Mouse (Mus musculus): ENCODE results near the gene Gm26602. TPM values are rescaled to one million over a fixed set of nuclear protein-coding genes. Genes with fewer than 3 reads are reported as not detected.
"Not testable (repeated sequence)": the region's sequence is repeated elsewhere in the genome, so short reads cannot be mapped to it uniquely, and the experiment has no call there.

Gene Gm26602
- polyA plus RNA-seq, 1 experiment from 2014 or later = not detected

DNA sequence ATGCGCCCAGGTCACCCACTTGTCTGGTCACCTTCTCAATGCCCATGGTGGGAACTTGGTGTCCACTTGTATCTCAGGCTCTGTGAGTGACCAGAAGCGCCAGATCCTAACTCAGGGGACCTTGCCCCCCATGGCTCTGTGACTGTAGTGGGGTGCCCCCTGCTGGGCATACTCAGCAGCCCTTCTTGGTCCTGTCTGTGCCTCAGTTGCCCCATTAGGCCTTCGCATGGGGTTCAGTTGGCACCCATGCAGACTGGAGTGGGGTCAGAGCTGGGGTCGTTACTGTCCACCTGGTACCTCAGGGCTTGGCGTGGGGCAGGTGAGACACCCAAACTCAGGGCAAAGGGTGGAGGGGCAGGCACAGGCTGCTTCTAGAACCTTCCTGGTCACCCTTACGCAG, 43.3 kb downstream of the Gm26602 start:
- DNase-seq (ENCODE audit: low read depth, low spot score) (no peak), ATAC-seq (no peak)
- POLR2A ChIA-PET = interaction anchor here (0.7 kb wide), 1 partner anchor 45 kb away, joined by 3 read pairs; the partner anchor contains the start of gene Med16
- no peak for TF ChIP-seq CTCF (IDR thresholded peaks at IDR 0.05)
- CTCF ChIA-PET = interaction anchor here (0.6 to 1.8 kb wide), 5 partner anchors 20 to 119 kb away, joined by 3 to 7 read pairs (median 3); partner anchors contain the start of gene Med16
- no peaks in the 10 kb centered on the region for H3K27me3 ChIP-seq
- in situ Hi-C loops (cut with MboI; ENCODE audit: low pct_unique_long_range_greater_than_20kb) = loop anchor here (10.0 kb wide), 1 partner anchor 119 kb away; no protein-coding TSS in a partner anchor

DNA sequence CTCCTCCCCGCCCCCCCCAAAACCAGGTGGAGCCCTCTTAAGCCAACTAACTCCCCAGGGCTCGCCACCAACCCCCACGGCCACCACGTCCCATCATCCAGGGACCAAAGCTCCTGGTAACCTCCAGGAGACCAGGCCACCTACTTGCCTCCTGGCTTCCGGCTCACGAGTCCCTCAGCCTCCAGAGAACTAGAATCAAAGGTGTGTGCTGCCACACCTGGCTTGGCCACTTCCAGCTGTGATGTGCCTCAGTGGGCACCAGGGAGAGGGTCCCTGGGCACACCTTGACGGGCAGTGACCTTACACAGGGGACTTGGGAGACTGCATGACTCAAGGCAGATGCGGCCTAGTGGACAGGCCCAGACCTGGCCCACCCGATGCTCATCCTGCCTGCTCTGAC, 45.0 kb downstream of the Gm26602 start:
- ChIA-PET POLR2A (interaction anchor here (0.7 to 2.0 kb wide), 4 partner anchors 10 to 64 kb away, joined by 3 to 6 read pairs (median 4); no protein-coding TSS in a partner anchor), CTCF (interaction anchor here (1.1 kb wide), 1 partner anchor 9 kb away, joined by 3 read pairs; no protein-coding TSS in a partner anchor)

GRCm38 (mm10) chr10:79956643-79957154, 46.0 kb downstream of the Gm26602 start:
- ATAC-seq = no peak
- DNase-seq (ENCODE audit: low read depth, low spot score) = no peak
- POLR2A ChIA-PET = interaction anchor here (1.2 to 2.1 kb wide), 4 partner anchors 10 to 31 kb away, joined by 4 to 8 read pairs (median 6); partner anchors contain the start of gene Arid3a
- H3K27me3 ChIP-seq = no peaks in the 10 kb centered on the region
- in situ Hi-C loops (cut with MboI; ENCODE audit: low pct_unique_long_range_greater_than_20kb) = loop anchor here (5.0 to 10.0 kb wide), 3 partner anchors 34 to 122 kb away; partner anchors contain the start of gene R3hdm4
- no peak for TF ChIP-seq CTCF (IDR thresholded peaks at IDR 0.05)
- CTCF ChIA-PET = interaction anchor here (1.0 to 2.2 kb wide), 3 partner anchors 33 to 121 kb away, joined by 3 to 10 read pairs (median 6); no protein-coding TSS in a partner anchor

More for the DNA sequence above, 45.0 kb downstream of the Gm26602 start:
- TF ChIP-seq CTCF (IDR thresholded peaks at IDR 0.05) = no peak
- in situ Hi-C loops (cut with MboI; ENCODE audit: low pct_unique_long_range_greater_than_20kb) = loop anchor here (5.0 to 10.0 kb wide), 3 partner anchors 33 to 121 kb away; partner anchors contain the start of gene R3hdm4
- ATAC-seq = no peak
- no peaks in the 10 kb centered on the region for H3K27me3 ChIP-seq
- no peak for DNase-seq (ENCODE audit: low read depth, low spot score)

GRCm38 (mm10) chr10:79958140-79958816, 47.6 kb downstream of the Gm26602 start:
- DNase-seq (ENCODE audit: low read depth, low spot score) (no peak), ATAC-seq (no peak)
- CTCF ChIA-PET = interaction anchor here (0.6 to 3.2 kb wide), 17 partner anchors 9 to 207 kb away, joined by 3 to 42 read pairs (median 4); partner anchors contain the start of genes Arid3a and Med16
- TF ChIP-seq CTCF (IDR thresholded peaks at IDR 0.05) = no peak
- H3K27me3 ChIP-seq = no peaks in the 10 kb centered on the region
- in situ Hi-C loops (cut with MboI; ENCODE audit: low pct_unique_long_range_greater_than_20kb) = loop anchor here (5.0 to 10.0 kb wide), 3 partner anchors 36 to 123 kb away; partner anchors contain the start of gene R3hdm4
- POLR2A ChIA-PET = interaction anchor here (0.6 to 2.1 kb wide), 5 partner anchors 7 to 31 kb away, joined by 3 to 8 read pairs (median 4); partner anchors contain the start of genes Arid3a and Tmem259

GRCm38 (mm10) chr10:79959412-79959811, 48.8 kb downstream of the Gm26602 start:
- ChIA-PET POLR2A (interaction anchor here (0.6 kb wide), 1 partner anchor 160 kb away, joined by 3 read pairs; no protein-coding TSS in a partner anchor), CTCF (interaction anchor here (0.6 to 3.2 kb wide), 22 partner anchors 9 to 208 kb away, joined by 3 to 42 read pairs (median 4); partner anchors contain the start of genes Arid3a, Cbarp and Tmem259)
- not testable (repeated sequence) for ATAC-seq; DNase-seq (ENCODE audit: low read depth, low spot score); H3K27me3 ChIP-seq
- in situ Hi-C loops (cut with MboI; ENCODE audit: low pct_unique_long_range_greater_than_20kb) = loop anchor here (5.0 to 10.0 kb wide), 3 partner anchors 37 to 125 kb away; partner anchors contain the start of gene R3hdm4

DNA sequence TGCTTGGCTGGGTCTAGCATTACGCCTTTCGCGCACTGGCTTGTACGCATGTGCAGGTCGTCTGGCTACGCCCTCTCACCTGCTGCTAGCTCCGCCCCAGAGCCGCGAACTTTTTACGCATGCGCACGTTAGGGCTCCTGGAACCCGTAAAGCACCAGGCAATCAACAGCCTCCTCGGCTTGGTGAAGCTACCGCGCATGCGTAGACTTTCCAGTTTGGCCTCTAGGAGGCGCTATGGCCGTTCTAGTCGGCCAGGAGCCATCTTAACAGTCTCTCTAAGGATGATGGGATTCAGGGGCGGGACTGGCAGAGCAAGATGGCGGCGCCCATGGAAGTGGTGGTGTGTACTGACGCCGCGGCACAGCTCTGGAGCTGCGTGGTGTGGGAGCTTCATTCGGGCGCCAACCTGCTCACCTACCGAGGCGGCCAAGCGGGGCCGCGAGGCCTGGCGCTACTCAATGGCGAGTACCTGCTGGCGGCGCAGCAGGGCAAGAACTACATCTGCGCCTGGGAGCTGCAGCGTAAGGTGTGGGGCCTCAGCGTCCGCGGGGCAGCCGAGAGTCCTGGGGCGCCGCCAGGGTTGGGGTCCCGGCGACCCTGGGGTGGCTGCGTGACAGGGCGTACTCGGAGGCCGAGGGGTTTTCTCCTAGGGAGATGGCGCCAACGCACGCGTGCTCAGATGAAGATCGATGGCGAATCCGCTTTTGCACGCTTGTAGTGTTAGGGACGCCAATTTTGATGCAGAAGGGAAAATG, 49.4 kb downstream of the Gm26602 start, which contains the start of gene Wdr18:
Gene Wdr18, plus strand, starts transcription at position 306 of the 755 bp plus-strand sequence.
- ATAC-seq = peak; percentile 81
- POLR2A ChIA-PET = interaction anchor here (0.6 to 0.9 kb wide), 2 partner anchors 19 to 160 kb away, joined by 3 to 4 read pairs; no protein-coding TSS in a partner anchor
- H3K27me3 ChIP-seq = no peaks in the 10 kb centered on the region
- DNase-seq (ENCODE audit: low read depth, low spot score) = peak; percentile 100
- in situ Hi-C loops (cut with MboI; ENCODE audit: low pct_unique_long_range_greater_than_20kb) = loop anchor here (5.0 to 10.0 kb wide), 3 partner anchors 38 to 125 kb away; partner anchors contain the start of gene R3hdm4
- TF ChIP-seq CTCF (IDR thresholded peaks at IDR 0.05) = no peak
- CTCF ChIA-PET = interaction anchor here (0.6 to 3.2 kb wide), 24 partner anchors 9 to 207 kb away, joined by 3 to 42 read pairs (median 4); partner anchors contain the start of genes Arid3a, Cbarp and Tmem259

Other genes starting within 250 kb of the Gm26602 start
- not detected for gene Madcam1, start 246.3 kb upstream of the Gm26602 start, polyA plus RNA-seq (2021)
- 62.4 TPM for gene Tpgs1, start 241.5 kb upstream of the Gm26602 start, polyA plus RNA-seq (2021)
- 72.2 TPM for gene Cdc34, start 228.7 kb upstream of the Gm26602 start, polyA plus RNA-seq (2021)
- 0.47 TPM for gene Gzmm, start 221.8 kb upstream of the Gm26602 start, polyA plus RNA-seq (2021)
- 1,052 TPM for gene Bsg, start 206.4 kb upstream of the Gm26602 start, polyA plus RNA-seq (2021)
- gene Hcn2, start 194.2 kb upstream of the Gm26602 start, polyA plus RNA-seq (2021) = 15.4 TPM
- gene Polrmt, start 164.3 kb upstream of the Gm26602 start, polyA plus RNA-seq (2021) = 44.6 TPM
- gene Fgf22, start 155.8 kb upstream of the Gm26602 start, polyA plus RNA-seq (2021) = 0.63 TPM
- gene Rnf126, start 143.9 kb upstream of the Gm26602 start, polyA plus RNA-seq (2021) = 58.5 TPM
- 2.3 TPM for gene Fstl3, start 133.6 kb upstream of the Gm26602 start, polyA plus RNA-seq (2021)
- not detected for gene Prss57, start 119.9 kb upstream of the Gm26602 start, polyA plus RNA-seq (2021)
- 141 TPM for gene Palm, start 117.3 kb upstream of the Gm26602 start, polyA plus RNA-seq (2021)
- gene Misp, start 89.9 kb upstream of the Gm26602 start, polyA plus RNA-seq (2021) = 0.17 TPM
- gene Ptbp1, start 56.4 kb upstream of the Gm26602 start, polyA plus RNA-seq (2021) = 349 TPM
- 7.5 TPM for gene Prtn3, start 36.4 kb upstream of the Gm26602 start, polyA plus RNA-seq (2021)
- gene Plppr3, start 36.2 kb upstream of the Gm26602 start, polyA plus RNA-seq (2021) = 34.6 TPM
- not detected for gene Elane, start 24.6 kb upstream of the Gm26602 start, polyA plus RNA-seq (2021)
- not detected for gene Cfd, start 20.0 kb upstream of the Gm26602 start, polyA plus RNA-seq (2021)
- gene Med16, start 1.9 kb upstream of the Gm26602 start, polyA plus RNA-seq (2021) = 27.1 TPM
- gene Kiss1r, start 6.1 kb downstream of the Gm26602 start, polyA plus RNA-seq (2021) = 2.1 TPM
- 101 TPM for gene R3hdm4, start 10.4 kb downstream of the Gm26602 start, polyA plus RNA-seq (2021)
- gene Arid3a, start 16.2 kb downstream of the Gm26602 start, polyA plus RNA-seq (2021) = 5.9 TPM
- 45.4 TPM for gene Wdr18, start 49.3 kb downstream of the Gm26602 start, polyA plus RNA-seq (2021)
- 0.54 TPM for gene Grin3b, start 59.9 kb downstream of the Gm26602 start, polyA plus RNA-seq (2021)
- gene Tmem259, start 73.5 kb downstream of the Gm26602 start, polyA plus RNA-seq (2021) = 145 TPM
- 393 TPM for gene Cnn2, start 77.7 kb downstream of the Gm26602 start, polyA plus RNA-seq (2021)
- 19.9 TPM for gene Abca7, start 85.6 kb downstream of the Gm26602 start, polyA plus RNA-seq (2021)
- 0.85 TPM for gene Arhgap45, start 105.8 kb downstream of the Gm26602 start, polyA plus RNA-seq (2021)
- 146 TPM for gene Polr2e, start 128.9 kb downstream of the Gm26602 start, polyA plus RNA-seq (2021)
- gene Gpx4, start 136.3 kb downstream of the Gm26602 start, polyA plus RNA-seq (2021) = 916 TPM
- 181 TPM for gene Sbno2, start 194.7 kb downstream of the Gm26602 start, polyA plus RNA-seq (2021)
- gene Stk11, start 204.9 kb downstream of the Gm26602 start, polyA plus RNA-seq (2021) = 140 TPM
- 475 TPM for gene Atp5d, start 227.8 kb downstream of the Gm26602 start, polyA plus RNA-seq (2021)
- gene Cbarp, start 230.0 kb downstream of the Gm26602 start, polyA plus RNA-seq (2021) = 30.0 TPM
- 116 TPM for gene Midn, start 237.4 kb downstream of the Gm26602 start, polyA plus RNA-seq (2021)

All from Patski (cell line).